Mouse (Mus musculus) frontal cortex, postnatal 36 days (tissue): ENCODE measurements around the gene Mus81.
"Not testable (repeated sequence)": the region's sequence is repeated elsewhere in the genome, so short reads cannot be mapped to it uniquely, and the experiment has no call there.

Experiments
- DNase-seq, 2 experiments: peaks; one replicate each; pipeline ENCODE4 v3.0.0; 2022; ENCODE audit warnings: low spot score in 2 of 2

The Mus81 gene

GRCm38 (mm10) chr19:5492641-5493040 is 4.4 kb upstream of the Mus81 start:
- no peak for DNase-seq

DNA sequence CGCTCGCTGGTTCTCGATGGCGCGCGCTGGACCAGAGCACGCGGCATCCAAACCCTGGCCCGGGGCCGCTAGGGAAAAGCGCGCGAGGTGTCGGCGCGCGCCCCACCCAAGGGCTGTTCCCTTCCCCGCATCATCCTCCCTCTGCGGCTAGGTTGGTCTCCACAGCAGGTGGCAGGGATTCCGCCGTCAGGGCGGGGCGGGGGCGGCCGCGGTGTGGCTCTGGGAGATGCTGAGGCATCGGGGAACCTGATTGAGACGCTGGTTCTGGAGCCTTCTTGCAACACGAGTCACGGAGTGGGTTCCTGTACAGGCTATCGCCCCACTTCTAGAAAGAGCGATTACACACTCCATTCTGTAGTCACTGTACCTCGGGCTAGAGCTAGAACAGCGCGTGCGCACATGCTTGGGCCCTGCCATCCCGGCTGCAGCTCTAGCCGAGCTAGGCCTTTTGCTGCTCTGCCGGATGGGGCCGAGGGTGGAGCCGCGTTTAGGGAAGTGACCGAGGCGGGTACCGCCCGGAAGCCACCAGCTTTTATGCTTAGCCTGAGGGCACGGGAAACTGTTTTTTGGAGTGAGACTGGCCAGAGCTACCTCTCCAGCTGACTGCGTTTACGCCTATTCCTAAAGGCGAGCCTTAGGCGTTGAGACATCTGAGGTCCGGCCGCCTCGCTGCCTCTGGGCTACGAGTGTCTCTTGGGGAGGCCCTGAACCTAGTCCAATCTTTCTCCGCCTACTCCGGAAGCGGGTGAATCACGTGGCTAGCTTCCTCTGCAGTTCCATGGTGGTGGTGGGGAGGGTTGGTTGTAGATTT is 2.9 kb upstream of the Mus81 start:
- DNase-seq: peak; percentile 82 to 86

DNA sequence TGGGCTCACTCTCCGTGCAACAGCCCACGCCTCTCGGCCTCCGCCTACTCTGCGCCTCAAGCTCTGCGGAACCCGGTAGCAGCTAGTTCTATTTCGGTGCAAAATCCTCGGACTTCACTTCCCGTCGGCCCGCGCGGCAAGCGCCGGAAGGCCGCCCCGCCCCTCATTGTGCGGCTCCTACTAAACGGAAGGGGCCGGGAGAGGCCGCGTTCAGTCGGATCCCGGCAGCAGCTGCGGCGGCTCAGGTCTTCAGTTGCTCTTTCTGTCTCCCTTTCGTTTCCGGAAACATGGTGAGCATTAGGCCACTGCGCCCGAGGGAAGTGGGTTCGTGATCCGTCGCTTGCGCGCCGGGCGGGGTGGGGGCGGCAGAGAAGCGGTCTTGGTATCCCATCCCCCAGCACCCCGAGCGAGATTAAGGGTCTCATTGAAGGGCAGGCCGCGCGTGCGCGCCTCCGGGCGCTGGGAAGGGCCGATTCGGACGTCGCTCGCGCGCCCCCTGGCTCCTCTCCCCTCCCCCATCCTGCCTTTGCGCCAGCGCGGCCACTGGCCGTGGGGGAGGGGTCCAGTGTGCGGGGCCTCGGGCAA is 2.2 kb upstream of the Mus81 start, which contains the start of gene Cfl1:
Gene Cfl1 (plus strand): TSS at position 143 of the 585 bp plus-strand sequence.
- DNase-seq: peak; percentile 95 to 97

- DNase-seq: not testable (repeated sequence)
These were observed 1.5 kb upstream of the Mus81 start for GRCm38 (mm10) chr19:5489721-5490120.

DNA sequence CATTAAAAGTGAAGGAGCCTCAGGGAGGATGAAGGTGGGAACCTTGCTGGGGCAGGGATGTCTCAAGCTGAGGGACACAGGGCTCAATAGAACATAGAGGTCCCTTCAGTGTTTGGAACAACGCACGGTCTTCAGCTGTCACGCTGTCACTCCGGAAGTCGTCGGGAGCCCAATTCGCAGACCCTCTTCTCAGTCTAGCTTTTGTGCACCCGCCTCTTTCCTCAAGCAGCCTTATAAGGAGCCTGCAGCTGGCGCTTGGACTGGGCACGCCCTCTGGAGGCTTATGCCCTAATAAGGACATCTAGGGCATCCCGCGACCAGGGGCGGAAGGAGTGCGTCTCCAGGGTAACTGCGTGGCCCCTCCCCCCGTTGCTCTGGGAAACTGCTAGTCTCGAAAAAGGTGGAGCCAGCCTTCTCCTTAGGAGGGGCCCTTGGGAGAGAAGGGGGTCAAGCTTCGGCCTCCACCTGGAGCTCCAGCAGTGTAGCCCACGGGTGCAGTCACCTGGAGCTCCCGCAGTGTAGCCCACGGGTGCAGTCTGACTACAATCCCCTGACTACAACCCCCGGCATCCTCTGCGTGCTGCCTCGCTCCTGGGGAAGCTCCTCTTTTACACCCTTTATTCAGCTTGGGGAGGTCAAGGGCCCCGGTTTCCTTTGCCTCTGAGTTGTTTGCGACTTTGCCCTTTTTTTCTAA is 823 bp upstream of the Mus81 start:
- peak; percentile 96 to 98 for DNase-seq

- no peak for DNase-seq
These were observed 1.4 kb downstream of the Mus81 start for GRCm38 (mm10) chr19:5486771-5487170.

GRCm38 (mm10) chr19:5486286-5486685 is 1.9 kb downstream of the Mus81 start:
- no peak for DNase-seq

DNA sequence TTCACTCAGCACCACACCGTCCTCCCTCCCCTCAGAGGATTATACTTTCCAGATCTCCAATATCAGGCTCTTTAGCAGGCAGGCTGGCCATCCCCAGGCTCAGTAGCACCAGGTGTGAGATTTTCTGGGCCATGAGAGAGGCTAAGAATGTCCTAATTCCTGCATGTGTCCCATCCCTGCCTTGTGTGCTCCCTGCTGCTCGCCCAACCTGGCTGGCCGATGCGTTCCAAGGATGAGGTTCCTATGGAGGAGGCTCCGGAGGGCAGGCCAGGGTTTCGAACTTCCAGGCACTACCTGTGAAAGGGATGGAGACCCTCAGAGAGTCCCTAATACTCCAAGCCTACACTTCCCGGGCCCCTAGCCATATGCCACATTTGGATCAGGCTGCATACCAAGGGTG is 2.4 kb downstream of the Mus81 start:
- DNase-seq: no peak

GRCm38 (mm10) chr19:5485371-5485770 is 2.8 kb downstream of the Mus81 start:
- DNase-seq: no peak

DNA sequence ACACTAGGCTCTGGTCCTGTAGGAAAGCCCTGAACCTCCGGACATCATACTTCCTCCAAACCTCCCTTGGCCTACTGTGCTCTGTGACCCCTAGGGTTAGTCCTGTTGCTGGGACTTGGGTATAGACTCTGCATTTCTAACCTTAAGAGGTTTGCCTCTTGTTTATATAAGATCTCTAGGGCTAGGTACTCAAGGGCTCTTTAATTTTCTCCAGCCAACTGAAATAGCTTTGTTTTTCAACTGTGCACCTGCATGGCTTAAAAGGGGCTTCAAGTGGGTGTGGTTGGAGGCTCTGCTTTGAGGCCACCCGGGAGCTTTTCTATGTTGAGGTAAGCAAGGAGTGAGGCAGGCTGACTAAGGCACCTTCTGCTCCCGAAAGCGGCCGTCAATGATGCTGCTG is 3.7 kb downstream of the Mus81 start:
- no peak for DNase-seq

GRCm38 (mm10) chr19:5483386-5484359 is 4.5 kb downstream of the Mus81 start:
- no peak for DNase-seq

DNA sequence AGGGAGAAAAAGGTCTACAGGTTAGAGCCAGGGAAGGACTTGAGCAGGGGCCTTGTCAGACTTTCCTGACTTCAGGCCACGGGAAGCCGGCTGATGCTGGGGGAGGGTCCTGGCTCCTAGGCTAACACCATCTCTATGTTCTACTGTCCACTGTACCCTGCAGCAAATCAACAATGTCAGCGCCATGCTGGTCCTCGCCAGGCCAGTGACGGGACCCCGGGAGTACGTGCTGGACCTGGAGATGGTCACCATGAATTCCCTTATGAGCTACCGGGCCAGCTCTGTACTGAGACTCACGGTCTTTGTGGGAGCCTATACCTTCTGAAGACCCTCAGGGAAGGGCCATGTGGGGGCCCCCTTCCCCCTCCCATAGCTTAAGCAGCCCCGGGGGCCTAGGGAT is 6.8 kb downstream of the Mus81 start:
- no peak for DNase-seq

DNA sequence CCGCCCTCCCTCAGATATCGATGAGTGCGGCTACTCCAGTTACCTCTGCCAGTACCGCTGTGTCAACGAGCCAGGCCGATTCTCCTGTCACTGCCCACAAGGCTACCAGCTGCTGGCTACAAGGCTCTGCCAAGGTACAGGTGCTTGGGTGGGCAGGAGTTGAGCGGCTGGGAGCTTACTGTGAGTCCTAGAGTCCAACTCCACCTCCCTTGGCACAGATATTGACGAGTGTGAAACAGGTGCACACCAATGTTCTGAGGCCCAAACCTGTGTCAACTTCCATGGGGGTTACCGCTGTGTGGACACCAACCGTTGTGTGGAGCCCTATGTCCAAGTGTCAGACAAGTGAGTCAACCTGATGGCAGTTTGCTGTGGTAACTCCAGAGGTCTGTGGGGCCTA is 8.2 kb downstream of the Mus81 start:
- DNase-seq: no peak

DNA sequence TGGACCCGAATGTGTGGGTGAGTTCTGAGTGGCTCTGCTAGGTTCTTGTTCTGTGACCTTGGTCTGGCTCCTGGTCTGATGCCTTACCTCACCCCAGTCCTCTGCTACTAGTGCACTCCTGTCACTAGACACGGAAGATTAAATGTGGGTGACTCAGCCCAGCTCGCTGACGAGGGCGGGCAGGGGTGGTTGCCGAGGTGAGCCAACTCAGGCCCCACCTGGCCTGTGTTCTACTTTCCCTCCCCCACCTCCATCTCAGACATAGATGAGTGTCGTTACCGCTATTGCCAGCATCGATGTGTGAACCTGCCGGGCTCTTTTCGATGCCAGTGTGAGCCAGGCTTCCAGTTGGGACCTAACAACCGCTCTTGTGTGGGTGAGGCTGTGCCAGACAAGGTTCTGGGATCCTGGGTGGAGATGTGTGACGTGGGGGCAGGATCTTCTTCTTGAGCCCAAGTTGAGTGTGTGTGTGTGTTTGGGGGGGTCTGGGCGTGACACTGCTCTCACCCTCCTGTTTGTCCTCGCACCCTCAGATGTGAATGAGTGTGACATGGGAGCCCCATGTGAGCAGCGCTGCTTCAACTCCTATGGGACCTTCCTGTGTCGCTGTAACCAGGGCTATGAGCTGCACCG is 10.4 kb downstream of the Mus81 start:
- DNase-seq: no peak

- peak in 1 of 2 experiments; percentile 66 for DNase-seq
These were observed 11.1 kb downstream of the Mus81 start for GRCm38 (mm10) chr19:5477004-5477667.

- no peak for DNase-seq
These were observed 13.0 kb downstream of the Mus81 start for GRCm38 (mm10) chr19:5475069-5475714.

DNA sequence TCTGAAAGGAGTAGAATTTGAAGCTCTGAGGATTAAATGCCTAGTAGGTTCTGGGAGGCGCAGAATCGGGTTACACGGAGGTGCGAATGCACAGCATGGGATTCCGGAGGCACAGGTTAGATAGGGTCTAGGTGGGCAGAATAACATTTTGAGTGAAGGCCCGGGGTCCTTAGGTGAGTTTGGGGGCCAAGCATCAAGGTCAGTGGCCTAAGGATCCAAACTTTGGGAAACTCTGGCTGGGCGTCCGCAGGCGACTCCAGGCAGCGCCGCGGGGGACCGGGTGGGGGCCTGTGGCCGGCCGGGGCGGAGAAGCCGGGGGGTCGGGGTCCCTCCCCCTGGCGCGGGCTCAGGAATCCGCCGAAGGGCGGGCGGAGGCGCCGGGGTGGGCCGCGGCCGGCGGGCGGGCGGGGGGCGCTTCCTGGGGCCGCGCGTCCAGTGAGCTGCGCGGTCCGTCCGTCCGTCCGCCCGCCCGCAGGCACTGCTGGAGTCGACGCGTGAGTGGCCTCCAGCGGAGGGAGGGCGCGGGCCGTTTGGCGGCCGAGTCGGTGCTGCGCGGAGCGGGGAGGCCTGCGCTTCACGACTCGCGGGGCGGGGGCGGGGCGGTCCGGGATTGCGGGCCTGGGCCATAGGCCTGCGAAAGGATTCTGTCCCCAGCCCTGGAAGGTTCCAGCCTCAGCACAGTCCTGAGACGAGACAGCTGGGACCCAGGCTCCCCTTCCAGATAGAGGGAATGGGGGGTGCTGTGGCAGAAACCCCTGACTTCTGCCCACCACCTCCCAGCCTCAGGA is 13.7 kb downstream of the Mus81 start:
- DNase-seq: no peak

GRCm38 (mm10) chr19:5473720-5474119 is 14.5 kb downstream of the Mus81 start, which contains the start of gene Efemp2:
Efemp2 (plus strand) TSS chr19:5473954.
- peak; percentile 56 to 60 for DNase-seq

DNA sequence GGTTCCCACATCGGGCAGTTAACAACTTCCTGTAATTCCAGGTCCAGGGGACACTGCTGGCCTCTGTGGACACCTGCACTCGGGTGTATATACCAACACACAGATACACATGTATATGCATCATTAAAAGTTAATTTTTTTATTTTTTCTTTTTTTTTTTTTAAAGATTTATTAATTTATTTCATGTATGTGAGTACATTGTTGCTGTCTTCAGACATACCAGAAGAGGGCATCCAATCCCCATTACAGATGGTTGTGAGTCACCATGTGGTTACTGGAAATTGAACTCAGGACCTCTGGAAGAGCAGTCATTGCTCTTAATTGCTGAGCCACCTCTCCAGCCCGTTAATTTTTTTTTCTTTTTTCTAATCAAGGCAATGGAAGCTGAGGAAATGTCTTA is 15.3 kb downstream of the Mus81 start:
- no peak for DNase-seq
